Mouse (Mus musculus) myocyte (in vitro differentiated cells): ENCODE results near the gene Aqp3.

ENCODE experiments used
- E2F4 ChIP-seq: IDR thresholded peaks from one replicate; pipeline ENCODE4 v1.6.1; 2011; ENCODE audit warnings: mild to moderate bottlenecking, control low read depth, moderate library complexity; ENCODE audit not compliant: insufficient read depth
- MAX ChIP-seq: IDR thresholded peaks from one replicate; pipeline ENCODE4 v1.6.1; 2011; ENCODE audit warnings: low read depth, mild to moderate bottlenecking, control low read depth
- MYOG ChIP-seq, 3 experiments: IDR thresholded peaks; one replicate each; pipeline ENCODE4 v1.6.1; 2011; ENCODE audit warnings: control low read depth in 2 of 3, low read depth in 2 of 3, mild to moderate bottlenecking in 2 of 3; ENCODE audit not compliant: insufficient read length in 2 of 3, control insufficient read depth in 1 of 3, insufficient read depth in 1 of 3
- POLR2A ChIP-seq: IDR thresholded peaks from one replicate; pipeline ENCODE4 v1.6.1; 2011; ENCODE audit warnings: low read depth, mild to moderate bottlenecking, control low read depth, moderate library complexity; ENCODE audit not compliant: insufficient read length

GRCm38 (mm10) chr4:41116817-41117216, 18.8 kb upstream of the Aqp3 start:
- TF ChIP-seq MAX = no peak
- no peak for TF ChIP-seq MYOG (IDR thresholded peaks at IDR 0.05; ENCODE audit: control insufficient read depth in 1 of 3, insufficient read depth in 1 of 3, insufficient read length in 2 of 3, low read depth in 2 of 3)
- no peak for TF ChIP-seq E2F4
- TF ChIP-seq POLR2A = no peak
